Mouse (Mus musculus) c-Kit-negative CD71-positive TER-119-positive erythroid progenitor cells, embryonic 14.5 days (primary cell): ENCODE measurements around the gene C2cd5.

Source experiments
- DNase-seq: peaks from one replicate; pipeline ENCODE4 v3.0.0-alpha.2; 2013; ENCODE audit warnings: low read depth, low spot score

The C2cd5 gene

DNA sequence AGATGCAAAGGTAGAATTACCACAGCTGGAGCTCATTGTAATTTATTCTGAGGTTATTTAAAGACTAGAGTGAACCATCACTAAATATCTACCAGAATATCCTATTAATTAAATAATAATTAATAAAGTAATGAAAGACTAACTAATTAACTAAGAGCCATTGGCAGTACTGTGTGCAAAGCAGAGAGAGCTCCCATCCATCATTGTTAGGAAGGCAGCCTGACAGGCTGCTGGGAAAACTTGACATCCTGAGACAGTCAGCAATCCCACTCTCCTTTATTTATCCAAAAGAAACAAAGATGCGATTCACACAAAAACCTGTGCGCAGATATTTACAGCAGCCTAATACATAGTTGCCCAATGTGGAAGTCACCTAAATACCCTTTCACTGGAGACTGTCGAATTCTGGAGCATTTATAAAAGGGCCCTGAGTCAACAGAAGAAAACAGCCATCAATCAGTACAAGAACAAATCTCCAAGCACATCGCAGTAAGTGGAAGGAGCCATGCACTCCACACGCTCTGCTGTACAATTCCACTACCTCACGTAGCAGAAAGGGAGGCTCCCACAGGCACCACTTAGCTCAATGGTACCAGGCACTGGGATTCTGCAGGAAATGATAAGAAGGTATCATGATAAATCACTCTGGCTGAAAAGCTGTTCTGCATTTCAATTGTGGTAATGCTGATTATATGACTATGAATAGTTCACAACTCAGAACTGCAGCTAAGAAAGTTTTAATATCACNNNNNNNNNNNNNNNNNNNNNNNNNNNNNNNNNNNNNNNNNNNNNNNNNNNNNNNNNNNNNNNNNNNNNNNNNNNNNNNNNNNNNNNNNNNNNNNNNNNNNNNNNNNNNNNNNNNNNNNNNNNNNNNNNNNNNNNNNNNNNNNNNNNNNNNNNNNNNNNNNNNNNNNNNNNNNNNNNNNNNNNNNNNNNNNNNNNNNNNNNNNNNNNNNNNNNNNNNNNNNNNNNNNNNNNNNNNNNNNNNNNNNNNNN lies 120.0 kb downstream of the C2cd5 start:
- DNase-seq: no peak

DNA sequence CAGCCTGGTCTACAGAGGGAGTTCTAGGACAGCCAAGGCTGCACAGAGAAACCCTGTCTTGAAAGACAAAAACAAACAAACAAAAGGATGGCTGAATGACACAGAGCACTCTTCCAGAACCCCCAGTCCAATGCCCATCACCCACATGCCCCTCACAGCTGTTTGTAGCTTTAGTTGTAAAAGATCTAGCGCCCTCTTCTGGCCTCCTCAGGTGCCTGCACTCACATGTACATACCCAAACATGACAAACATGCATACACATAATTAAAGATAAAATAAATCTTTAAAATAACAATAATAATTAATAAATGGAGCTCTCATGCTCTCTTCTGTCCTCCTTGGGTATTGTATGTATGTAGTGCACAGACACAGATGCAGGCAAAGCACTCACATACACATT lies 122.7 kb downstream of the C2cd5 start:
- no peak for DNase-seq

DNA sequence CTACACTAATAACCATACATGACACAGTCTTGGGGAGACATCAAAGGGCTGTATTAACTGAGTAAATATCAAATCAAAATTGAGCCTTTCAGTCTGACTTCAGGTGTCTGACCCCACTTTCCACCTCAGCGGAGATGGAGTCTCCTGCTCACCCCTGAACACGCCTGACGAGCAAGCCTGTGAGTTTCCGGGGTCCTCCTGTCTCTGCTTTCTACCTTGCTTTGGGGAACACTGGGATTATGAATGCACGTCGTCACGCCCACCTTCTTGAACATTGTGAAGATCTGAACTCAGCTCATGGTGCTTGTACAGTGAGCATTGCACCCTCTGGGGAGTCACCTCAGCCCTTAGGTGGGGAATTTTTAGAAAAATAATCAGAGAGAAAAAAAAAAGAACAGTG lies 126.7 kb downstream of the C2cd5 start:
- DNase-seq: no peak

DNA sequence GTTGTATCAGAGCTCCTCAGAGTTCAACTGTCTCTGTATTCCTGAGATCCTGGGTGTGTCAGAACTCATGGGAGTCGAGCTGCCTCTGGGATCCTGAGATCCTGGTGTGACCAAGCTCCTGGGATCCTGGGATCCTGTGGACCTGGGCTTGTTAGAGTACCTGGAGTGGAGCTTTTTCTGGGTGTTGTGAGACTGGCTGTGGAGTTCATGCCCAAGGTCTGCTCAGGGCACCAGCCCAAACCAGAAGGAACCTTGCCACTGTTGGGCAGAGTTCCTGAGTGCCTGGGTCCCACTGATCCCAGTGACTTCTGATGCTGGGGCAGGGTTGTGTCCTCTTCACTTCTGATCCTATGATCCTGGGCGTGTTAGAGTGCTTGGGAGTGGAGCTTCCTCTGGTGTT lies 127.7 kb downstream of the C2cd5 start:
- no peak for DNase-seq

DNA sequence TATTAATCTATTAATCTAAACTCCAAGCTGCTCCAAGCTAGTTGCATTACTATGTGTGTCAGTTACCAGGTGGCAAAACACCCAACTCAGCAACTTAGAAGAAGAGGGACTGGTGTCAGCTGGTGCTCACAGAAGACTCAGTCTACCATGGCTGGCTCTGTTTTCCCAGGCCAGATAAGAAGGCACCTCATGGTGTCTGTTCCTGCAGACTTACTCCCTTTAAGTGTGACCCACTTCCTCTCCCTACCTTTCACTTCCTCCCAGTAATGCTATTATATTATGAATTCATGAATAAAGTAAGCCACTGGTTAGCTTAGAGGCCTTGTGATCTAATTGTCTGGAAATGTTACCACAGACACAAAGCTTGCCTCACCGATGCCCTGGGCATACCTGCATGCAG lies 132.5 kb downstream of the C2cd5 start:
- no peak for DNase-seq

DNA sequence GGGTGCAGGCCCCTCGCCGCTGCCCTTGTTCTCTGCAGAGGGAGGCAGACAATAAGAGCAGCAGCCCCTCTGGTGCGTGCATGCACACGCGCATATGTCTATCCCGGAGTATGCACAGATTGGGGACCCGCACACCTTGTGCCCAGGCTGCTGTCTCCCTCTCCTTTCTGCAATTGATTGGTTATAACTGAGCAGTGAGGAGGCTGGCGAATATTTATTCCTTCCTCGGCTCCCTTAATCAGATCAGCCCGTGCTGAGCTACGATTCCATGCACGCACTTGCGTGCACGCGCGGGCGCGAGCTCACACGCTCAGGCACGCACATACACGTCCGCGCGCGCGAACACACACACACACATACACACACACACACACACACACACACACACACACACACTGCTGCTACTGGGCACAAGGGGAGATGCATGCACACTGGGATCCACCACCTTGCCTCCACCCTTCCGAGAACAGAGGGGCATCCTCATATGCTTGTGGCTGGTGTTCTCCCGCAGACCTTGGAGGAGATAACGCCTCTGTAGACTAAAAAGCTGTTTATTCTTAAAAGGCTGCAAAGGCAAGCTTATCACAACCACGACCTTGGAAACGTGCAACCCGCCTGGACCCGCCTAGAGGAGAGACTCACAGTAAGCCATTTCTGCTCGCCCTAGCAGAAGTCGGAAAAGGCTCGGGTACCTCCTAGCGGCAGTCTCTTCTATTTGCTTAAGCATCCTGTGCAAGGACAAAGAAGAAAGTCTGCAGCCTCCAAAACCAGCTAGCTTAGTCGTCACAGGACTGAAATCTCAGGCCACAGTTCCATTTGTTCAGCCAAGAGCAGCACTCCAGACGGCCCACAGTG lies 135.2 kb downstream of the C2cd5 start:
- no peak for DNase-seq

DNA sequence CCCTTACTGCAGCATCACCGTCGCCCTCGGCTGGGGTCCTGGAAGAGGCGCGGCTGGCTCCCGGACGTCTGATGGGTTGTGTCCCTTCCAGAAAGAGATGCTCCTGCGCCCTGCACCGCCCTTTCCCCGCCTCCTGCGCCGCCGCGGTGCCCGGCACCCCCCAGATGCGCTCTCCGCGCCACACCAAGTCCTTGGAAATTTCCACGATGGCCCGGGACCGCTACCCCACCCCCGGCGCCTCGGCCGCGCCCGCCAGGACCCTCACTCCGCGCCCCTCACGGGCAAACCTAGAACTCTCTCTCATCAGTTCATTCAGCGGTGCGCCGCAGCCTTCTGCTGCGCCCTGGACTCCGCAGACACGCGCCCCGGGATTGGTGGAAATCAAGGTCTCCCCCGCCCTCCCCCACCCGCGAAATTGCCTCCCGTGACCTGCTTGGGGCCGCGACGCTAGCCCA lies 135.8 kb downstream of the C2cd5 start, which contains the start of gene St8sia1:
St8sia1 (minus strand) TSS at position 377 of the 455 bp plus-strand sequence.
- DNase-seq: no peak

DNA sequence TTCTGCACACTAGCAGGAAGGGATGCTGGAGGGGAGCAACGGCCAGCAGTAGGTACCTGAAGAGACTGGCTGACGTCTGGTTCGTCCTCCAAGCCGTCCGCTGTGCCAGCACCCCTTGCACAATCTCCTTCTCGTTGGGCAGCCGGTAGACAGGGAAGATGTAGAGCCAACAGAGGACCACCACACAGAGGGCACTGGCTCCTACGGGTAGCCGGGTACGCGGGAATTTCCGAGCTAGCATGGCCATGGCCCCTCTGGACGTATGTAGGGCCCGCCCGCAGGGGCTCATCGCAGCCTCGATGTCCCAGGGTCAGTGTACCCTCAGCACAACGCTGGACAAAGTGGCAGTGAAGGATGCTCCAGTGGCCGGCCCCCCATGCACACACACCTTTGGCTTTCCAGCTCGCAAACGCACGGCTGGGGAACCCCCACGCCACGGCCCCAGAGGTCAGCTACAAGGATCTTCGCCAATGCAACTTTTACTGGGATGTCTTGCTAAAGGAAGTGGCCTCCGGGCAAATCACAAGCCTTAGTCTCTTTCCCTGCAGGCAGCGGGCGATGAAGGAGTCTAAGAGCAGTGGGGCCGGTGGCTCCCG lies 136.4 kb downstream of the C2cd5 start:
- DNase-seq: no peak

DNA sequence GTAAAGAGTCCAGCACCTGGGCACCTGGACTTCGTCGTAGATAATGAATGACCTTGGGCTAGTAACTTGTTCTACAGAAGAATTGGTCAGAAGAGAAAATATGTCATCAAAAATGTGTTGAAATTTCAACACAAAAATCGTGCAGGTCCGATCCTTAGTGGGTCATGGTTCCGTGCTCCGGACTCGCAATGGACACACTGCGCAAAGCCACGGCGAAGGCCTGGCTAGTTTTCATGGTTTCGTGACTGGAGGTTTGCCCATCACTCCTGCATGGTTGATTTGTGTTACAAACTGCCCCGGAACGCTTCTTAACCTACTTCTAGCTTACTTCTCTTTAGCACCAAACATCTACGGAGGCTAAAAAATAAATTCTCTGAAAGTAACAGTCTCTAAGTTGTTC lies 137.1 kb downstream of the C2cd5 start:
- no peak for DNase-seq

DNA sequence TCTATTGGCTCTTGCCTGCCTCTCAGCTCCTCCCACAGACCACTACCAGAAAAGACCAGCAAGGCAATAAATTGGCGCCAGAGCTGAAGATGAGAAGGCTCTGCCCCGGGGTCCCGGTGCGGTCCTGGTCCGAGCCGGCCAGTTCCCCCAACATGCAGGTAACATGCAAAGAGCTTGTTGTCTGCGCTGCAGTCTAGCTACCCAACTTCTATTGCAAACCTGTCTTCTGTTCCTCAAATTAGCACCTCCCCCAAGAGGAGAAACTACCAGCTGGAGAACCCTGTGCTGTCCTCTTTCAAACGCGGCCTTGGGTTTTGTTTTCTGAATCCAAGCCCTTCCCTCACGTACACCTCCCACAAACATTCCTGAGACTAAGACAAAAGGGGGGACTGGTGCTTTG lies 137.5 kb downstream of the C2cd5 start:
- no peak for DNase-seq

DNA sequence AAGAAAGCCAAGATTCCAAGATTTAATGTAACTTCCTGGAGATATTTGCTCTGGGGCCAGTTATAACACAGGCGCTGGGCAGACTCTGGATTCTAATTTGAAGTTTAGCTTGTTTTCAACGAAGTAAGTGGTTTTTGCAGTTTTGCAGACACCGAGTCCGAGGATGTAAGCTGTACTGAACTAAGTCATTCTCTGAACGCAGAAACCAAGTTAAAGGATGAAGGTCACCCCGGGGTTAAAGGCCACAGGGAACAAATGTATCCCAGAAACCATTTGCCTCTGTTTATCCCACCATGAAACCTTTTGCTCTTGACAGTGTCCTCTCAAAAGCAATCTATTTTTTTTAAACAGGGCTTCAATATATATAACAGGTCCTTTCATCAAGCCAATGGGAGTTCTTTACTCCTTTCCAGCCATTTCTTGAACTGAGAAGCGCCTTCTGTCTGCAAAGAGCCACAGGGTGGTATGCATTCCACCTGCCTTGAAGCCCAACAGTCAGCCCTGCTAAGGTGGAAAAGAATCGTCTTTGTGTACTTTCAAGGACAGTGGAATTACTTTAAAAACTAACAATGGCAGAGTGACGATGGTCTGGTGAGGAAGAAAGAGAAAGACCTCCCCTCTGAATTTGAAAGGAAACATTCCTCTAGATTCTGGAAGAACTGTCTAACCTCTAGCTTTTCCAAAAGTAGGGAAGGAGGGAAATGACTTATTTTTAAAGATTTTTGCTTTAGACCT lies 138.1 kb downstream of the C2cd5 start:
- DNase-seq: no peak
